Mouse (Mus musculus): ENCODE results near the gene Sh3gl1. TPM values are rescaled to one million over a fixed set of nuclear protein-coding genes. Genes with fewer than 3 reads are reported as not detected.
"Not testable (repeated sequence)": the region's sequence is repeated elsewhere in the genome, so short reads cannot be mapped to it uniquely, and the experiment has no call there.

Gene Sh3gl1
- 41.8 and 78.2 TPM in 2 replicates for polyA plus RNA-seq (2012; rRNA removed)

DNA sequence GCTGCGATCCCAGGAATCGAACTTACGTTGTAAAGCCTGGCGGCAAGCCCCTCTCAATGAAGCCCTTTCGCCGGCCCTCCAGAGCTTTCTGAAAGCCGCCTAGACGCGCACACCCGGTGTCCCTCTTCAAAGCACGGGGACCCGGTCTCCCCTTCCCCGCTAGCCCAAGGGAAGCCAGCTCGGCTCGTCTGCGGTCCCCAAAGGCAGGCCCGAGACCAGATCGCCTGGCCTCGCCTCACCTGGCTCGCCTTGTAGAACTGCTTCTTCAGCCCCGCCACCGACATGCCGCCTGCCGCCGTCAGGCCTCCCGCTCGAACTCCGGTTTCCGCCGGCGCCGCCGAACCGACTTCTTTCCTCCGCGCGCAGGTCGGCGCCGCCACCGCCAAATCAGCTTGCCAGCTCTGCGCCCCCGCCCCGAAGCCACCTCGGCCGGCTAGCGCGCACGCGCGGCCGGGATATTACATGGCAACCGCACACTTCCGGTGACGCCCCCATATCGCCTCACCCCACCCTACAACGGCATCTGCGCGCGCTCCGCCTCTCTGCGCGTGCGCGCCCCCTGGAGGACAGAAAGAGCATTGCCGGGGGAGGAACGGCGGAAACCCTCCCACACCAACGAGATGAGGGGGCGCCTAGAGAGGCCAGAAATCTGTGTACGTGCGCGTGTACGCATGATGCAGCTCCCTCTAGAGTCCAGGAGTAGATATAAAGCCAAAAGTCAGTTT is at the start of gene Sh3gl1:
Gene Sh3gl1, minus strand, starts transcription at position 460 of the 725 bp plus-strand sequence.
- peak; percentile 89 for TF ChIP-seq POLR2A (IDR thresholded peaks at IDR 0.05; ENCODE audit: low read depth, low read length)
- TF ChIP-seq CTCF (IDR thresholded peaks at IDR 0.05; ENCODE audit: extremely low read depth, insufficient read length, insufficient replicate concordance, low read depth, low read length) = peak; percentile 96
- WGBS = under 1% methylated on average over 74 of the region's 74 CpGs
- peak within 1 kb of the TSS; percentile 92 for H3K27ac ChIP-seq (ENCODE audit: insufficient read depth, low read depth, low read length)
- peaks cover 27% of the 10 kb centered on the region for H3K4me1 ChIP-seq (ENCODE audit: control insufficient read depth, insufficient read depth, insufficient read length, low read length)
- H3K36me3 ChIP-seq (ENCODE audit: control insufficient read depth, insufficient read depth, low read length) = peaks cover 10% of the 10 kb centered on the region
- H3K4me3 ChIP-seq (ENCODE audit: low read depth, low read length) = peak within 1 kb of the TSS; percentile 98
- no peaks in the 10 kb centered on the region for H3K27me3 ChIP-seq (ENCODE audit: control insufficient read depth, insufficient read depth, low read length)

DNA sequence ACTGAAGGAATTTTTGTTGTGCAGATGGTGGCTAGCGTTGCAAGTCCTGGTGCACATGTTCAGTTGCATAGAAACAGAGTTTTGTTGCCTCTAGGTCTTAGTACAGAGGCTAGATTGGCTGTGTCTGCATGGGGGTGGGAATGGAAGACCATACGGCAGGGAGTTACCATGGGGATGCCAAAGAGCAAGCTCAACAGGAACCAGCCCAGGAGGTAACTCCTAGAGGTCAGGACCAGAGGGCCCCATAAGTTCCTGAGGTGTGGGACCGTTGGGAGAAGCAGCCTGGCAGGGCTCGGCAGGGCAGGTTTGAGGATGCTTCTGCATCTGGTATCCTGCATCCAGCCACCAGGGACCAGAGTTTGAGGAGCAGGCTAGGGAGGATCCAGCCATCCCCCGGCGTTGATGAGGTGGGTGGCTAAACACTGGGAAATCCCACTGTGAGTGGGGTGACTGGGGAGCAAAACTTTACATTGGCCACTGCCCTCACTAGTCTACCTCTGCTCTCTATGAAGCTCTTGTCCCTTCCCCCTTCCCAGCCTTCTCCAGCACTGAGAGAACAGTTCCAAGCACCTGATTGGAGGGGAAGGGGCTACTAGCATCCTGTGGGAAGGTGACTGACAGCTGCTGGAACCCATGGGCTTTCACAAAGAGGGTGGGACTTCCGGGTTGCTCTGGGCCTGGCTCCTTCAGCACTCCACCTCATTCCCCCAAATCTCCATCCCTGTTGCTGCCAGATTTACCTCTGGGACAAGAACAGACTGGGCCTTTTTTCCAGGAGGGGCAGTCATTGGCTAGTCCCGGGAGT is 44.5 kb upstream of the Sh3gl1 start:
- peaks cover 4% of the 10 kb centered on the region for H3K36me3 ChIP-seq (ENCODE audit: control insufficient read depth, insufficient read depth, low read length)
- 43% methylated on average over 8 of the region's 8 CpGs for WGBS
- H3K4me1 ChIP-seq (ENCODE audit: control insufficient read depth, insufficient read depth, insufficient read length, low read length) = peaks cover 6% of the 10 kb centered on the region
- TF ChIP-seq POLR2A (IDR thresholded peaks at IDR 0.05; ENCODE audit: low read depth, low read length) = no peak
- TF ChIP-seq CTCF (IDR thresholded peaks at IDR 0.05; ENCODE audit: extremely low read depth, insufficient read length, insufficient replicate concordance, low read depth, low read length) = no peak
- H3K27ac ChIP-seq (ENCODE audit: insufficient read depth, low read depth, low read length) = no peak overlapping the region
- 0 out of 2 replicates have a peak overlapping the region, but pooled peaks have one; percentile 82 for H3K4me3 ChIP-seq (ENCODE audit: low read depth, low read length)
- no peaks in the 10 kb centered on the region for H3K27me3 ChIP-seq (ENCODE audit: control insufficient read depth, insufficient read depth, low read length)

DNA sequence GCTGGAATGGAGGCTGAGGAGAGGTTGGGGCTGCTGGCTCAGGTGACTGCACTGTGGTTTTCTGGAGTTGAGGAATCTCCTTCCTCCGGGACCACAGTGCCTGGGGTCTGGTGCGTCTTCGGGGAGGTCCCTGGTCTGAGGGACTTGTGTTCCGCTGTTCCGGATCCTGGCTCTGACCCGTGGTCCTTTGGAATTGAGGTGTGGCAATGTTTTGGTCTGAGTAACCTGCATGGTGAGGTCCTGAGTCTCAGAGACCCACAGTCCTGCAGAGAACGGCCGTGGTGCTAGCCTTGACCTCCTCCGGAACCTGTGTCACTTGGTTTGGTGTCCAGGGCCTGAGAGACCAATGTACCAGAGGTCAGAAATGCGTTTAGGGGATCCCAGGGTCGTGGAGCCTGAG is 43.5 kb upstream of the Sh3gl1 start:
- Histone ChIP-seq H3K27ac (ENCODE audit: insufficient read depth, low read depth, low read length) (no peak overlapping the region), H3K36me3 (ENCODE audit: control insufficient read depth, insufficient read depth, low read length) (peaks cover 4% of the 10 kb centered on the region), H3K27me3 (ENCODE audit: control insufficient read depth, insufficient read depth, low read length) (no peaks in the 10 kb centered on the region), H3K4me1 (ENCODE audit: control insufficient read depth, insufficient read depth, insufficient read length, low read length) (peaks cover 9% of the 10 kb centered on the region), H3K4me3 (ENCODE audit: low read depth, low read length) (peak overlapping the region; percentile 82)
- TF ChIP-seq CTCF (IDR thresholded peaks at IDR 0.05; ENCODE audit: extremely low read depth, insufficient read length, insufficient replicate concordance, low read depth, low read length) = no peak
- TF ChIP-seq POLR2A (IDR thresholded peaks at IDR 0.05; ENCODE audit: low read depth, low read length) = no peak
- WGBS = under 1% methylated on average over 11 of the region's 11 CpGs

DNA sequence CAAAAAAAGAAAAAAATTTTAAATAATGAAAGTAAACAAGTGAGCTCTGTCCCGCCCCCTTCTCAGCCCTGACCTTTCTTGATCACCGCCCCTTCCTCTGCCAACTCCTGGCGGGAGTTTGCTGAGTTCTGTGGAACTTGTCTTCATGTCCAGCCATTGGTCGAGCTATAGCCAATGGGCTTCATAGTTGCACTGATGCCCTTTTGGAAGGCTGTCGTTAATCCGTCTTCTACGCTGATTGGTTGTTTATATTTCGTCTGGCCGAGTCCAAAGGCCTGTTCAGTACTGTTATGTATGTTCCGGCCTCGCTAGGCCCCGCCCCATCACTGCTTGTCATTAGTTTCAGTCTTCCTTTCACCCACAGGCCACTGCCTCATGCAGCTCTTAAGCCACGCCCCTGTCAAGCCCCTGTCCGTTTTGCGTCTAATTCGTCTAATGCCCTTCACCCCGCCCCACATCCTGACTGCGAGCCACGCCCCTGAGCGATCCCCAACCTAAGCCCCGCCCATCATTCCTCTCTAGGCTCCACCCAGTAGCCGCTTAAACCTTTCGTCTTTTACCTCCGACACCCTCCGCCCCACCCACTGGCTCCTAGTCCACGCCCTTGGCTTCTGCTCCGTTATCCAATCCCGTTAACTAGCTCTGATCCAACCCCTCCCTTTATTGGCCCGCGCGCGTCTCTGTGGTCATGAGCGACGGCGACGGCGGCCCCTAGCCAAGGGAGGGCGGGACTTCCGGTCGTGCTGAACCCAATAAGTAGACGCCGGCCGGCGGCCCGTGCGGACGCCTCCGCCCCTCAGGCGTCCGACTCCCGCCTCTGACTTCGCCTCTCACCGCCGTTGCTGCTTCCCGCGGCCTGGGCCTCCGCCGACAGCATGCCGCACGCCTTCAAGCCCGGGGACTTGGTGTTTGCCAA is 42.7 kb upstream of the Sh3gl1 start, which contains the start of gene Hdgfl2:
Gene Hdgfl2, plus strand, starts transcription at position 755 of the 916 bp plus-strand sequence.
- H3K36me3 ChIP-seq (ENCODE audit: control insufficient read depth, insufficient read depth, low read length) = peaks cover 3% of the 10 kb centered on the region
- no peaks in the 10 kb centered on the region for H3K27me3 ChIP-seq (ENCODE audit: control insufficient read depth, insufficient read depth, low read length)
- H3K4me1 ChIP-seq (ENCODE audit: control insufficient read depth, insufficient read depth, insufficient read length, low read length) = peaks cover 11% of the 10 kb centered on the region
- H3K4me3 ChIP-seq (ENCODE audit: low read depth, low read length) = peak within 1 kb of the TSS; percentile 82
- H3K27ac ChIP-seq (ENCODE audit: insufficient read depth, low read depth, low read length) = peak within 1 kb of the TSS; percentile 36; the same call in 1 of the 2 replicates
- no peak for TF ChIP-seq CTCF (IDR thresholded peaks at IDR 0.05; ENCODE audit: extremely low read depth, insufficient read length, insufficient replicate concordance, low read depth, low read length)
- peak; percentile 94 for TF ChIP-seq POLR2A (IDR thresholded peaks at IDR 0.05; ENCODE audit: low read depth, low read length)
- WGBS = under 1% methylated on average over 61 of the region's 61 CpGs

DNA sequence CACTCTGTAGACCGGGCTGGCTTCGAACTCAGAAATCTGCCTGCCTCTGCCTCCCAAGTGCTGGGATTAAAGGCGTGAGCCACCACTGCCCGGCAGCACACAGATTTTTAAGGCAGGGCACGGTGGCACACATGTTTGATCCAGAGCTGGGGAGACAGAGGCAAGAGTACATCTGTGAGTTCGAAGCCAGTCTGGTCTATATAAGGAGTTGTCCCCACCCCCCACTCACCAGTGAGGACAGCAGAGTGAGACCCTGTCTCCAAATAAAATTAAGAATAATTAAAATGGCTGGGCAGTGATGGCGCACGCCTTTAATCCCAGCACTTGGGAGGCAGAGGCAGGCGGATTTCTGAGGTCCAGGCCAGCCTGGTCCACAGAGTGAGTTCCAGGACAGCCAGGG is 41.9 kb upstream of the Sh3gl1 start:
- H3K27ac ChIP-seq (ENCODE audit: insufficient read depth, low read depth, low read length) = 0 out of 2 replicates have a peak overlapping the region, but pooled peaks have one; percentile 36
- not testable (repeated sequence) for H3K27me3 ChIP-seq (ENCODE audit: control insufficient read depth, insufficient read depth, low read length); H3K36me3 ChIP-seq (ENCODE audit: control insufficient read depth, insufficient read depth, low read length)
- peak overlapping the region; percentile 34; the same call in 1 of the 2 replicates for H3K4me3 ChIP-seq (ENCODE audit: low read depth, low read length)
- peaks cover 15% of the 10 kb centered on the region for H3K4me1 ChIP-seq (ENCODE audit: control insufficient read depth, insufficient read depth, insufficient read length, low read length)
- WGBS = 64% methylated on average over 9 of the region's 9 CpGs

DNA sequence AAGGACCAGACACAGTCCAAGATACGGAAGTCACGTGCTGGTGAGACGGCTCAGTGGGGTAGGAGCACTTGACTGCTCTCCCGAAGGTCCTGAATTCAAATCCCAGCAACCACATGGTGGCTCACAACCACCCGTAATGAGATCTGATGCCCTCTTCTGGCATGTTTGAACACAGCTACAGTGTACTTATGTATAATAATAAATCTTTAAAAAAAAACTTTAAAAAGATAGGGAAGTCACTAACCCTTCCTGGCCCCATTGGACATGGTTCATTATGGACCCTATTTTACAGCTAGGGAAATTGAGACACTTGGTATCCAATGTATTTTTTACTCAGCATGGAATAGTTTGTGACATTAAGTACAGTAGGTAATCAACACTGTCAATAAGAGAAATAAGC is 41.1 kb upstream of the Sh3gl1 start:
- Histone ChIP-seq H3K36me3 (ENCODE audit: control insufficient read depth, insufficient read depth, low read length) (peaks cover 8% of the 10 kb centered on the region; the same call in 1 of the 2 replicates), H3K4me3 (ENCODE audit: low read depth, low read length) (no peak overlapping the region), H3K27ac (ENCODE audit: insufficient read depth, low read depth, low read length) (no peak overlapping the region), H3K4me1 (ENCODE audit: control insufficient read depth, insufficient read depth, insufficient read length, low read length) (peaks cover 15% of the 10 kb centered on the region), H3K27me3 (ENCODE audit: control insufficient read depth, insufficient read depth, low read length) (no peaks in the 10 kb centered on the region)
- TF ChIP-seq CTCF (IDR thresholded peaks at IDR 0.05; ENCODE audit: extremely low read depth, insufficient read length, insufficient replicate concordance, low read depth, low read length) (no peak), POLR2A (IDR thresholded peaks at IDR 0.05; ENCODE audit: low read depth, low read length) (no peak)
- 77% methylated on average over 5 of the region's 5 CpGs for WGBS

Measured in small intestine, adult 2 months (tissue).